Mouse (Mus musculus): ENCODE measurements around the gene Tgfbr3. TPM values are rescaled to one million over a fixed set of nuclear protein-coding genes. Genes with fewer than 3 reads are reported as not detected.
A peak's percentile ranks its signal among the peaks of the same experiment; 100 is the strongest.

Gene Tgfbr3
- polyA plus RNA-seq, 1 experiment from 2014 or later, result 24.4 TPM

DNA sequence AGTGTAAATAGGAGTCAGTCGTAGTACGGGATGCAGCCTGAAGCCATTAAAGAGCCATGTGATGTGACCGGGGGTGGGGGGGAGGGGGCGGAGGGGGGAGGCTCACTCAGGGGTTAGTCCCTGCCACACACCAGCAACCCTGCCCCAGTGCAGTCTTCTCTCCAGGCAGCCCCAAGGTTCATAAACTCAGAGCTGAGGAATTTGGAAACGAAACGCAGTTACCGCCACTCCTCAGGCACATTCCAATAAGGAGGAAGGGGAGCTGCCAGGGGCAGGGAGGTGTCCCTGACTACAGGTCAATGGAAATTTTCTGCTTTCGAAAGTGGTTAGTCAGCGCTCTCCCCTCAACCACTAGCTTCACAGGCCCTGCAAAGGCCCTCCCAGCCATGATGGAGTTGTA, 132.0 kb downstream of the Tgfbr3 start:
- no peak overlapping the region for H3K4me3 ChIP-seq (ENCODE audit: low read depth, low read length)
- ATAC-seq (replicated peaks; ENCODE audit: low FRiP score, low TSS enrichment, low read depth) (no peak), DNase-seq (ENCODE audit: low spot score) (no peak)
- H3K36me3 ChIP-seq (ENCODE audit: control insufficient read depth, insufficient read depth, low read length), result peaks cover 4% of the 10 kb centered on the region
- WGBS, result 29% methylated on average over 9 of the region's 9 CpGs
- no peak overlapping the region for H3K9ac ChIP-seq (ENCODE audit: low read length)
- no peaks in the 10 kb centered on the region for H3K9me3 ChIP-seq (ENCODE audit: control insufficient read depth, low read length)
- H3K27me3 ChIP-seq (replicated peaks; ENCODE audit: control insufficient read depth, insufficient read depth, low read length), result no peaks in the 10 kb centered on the region
- H3K27ac ChIP-seq (ENCODE audit: low read depth), result no peak overlapping the region; the same call in 1 of the 2 replicates
- H3K4me1 ChIP-seq (replicated peaks; ENCODE audit: control insufficient read depth, insufficient read depth, low read length), result peaks cover 17% of the 10 kb centered on the region
- H3K4me2 ChIP-seq (ENCODE audit: low read length), result no peak overlapping the region

DNA sequence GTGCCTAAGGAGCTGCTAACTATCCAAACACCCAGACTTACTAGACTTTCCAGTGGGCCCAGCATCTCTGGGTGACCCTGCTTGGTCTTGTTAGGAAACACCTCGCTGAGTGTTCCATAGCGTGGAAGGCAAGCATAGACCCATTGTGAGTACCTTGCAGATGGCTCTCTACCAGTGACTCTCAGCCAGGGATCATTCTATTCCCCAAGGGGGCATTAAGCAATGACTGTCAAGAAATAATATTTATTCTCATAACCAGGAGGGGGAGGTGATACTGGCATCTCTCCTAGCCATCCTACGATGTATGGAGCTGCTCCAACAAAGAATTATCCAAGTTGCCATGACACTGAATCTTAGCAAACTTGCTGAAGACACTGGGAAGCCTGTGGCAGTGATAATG, 133.3 kb downstream of the Tgfbr3 start:
- WGBS, result 87% methylated on average over 3 of the region's 3 CpGs
- no peaks in the 10 kb centered on the region for H3K27me3 ChIP-seq (replicated peaks; ENCODE audit: control insufficient read depth, insufficient read depth, low read length)
- DNase-seq (ENCODE audit: low spot score), result no peak

DNA sequence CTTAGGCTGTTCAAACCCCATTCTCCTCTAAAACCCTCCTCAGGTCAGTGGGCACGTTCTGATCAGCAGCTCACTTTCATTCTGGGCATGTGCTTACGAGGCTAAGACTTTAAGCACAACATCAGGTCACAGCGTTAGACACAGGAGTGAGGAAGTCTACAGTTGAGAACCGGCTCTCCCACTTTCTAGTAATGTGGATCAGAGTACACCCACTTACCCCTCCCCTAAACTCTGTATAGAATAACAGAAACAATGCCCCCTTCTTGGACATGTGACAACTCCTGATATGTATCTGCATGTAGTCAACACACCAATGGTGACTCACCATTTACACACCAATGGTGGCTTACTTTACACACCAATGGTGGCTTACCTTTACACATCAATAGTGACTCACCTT, 136.4 kb downstream of the Tgfbr3 start:
- 81% methylated on average over 4 of the region's 4 CpGs for WGBS
- Histone ChIP-seq H3K9me3 (ENCODE audit: control insufficient read depth, low read length) (no peaks in the 10 kb centered on the region), H3K9ac (ENCODE audit: low read length) (no peak overlapping the region), H3K27me3 (replicated peaks; ENCODE audit: control insufficient read depth, insufficient read depth, low read length) (no peaks in the 10 kb centered on the region), H3K27ac (ENCODE audit: low read depth) (no peak overlapping the region), H3K4me2 (ENCODE audit: low read length) (no peak overlapping the region), H3K36me3 (ENCODE audit: control insufficient read depth, insufficient read depth, low read length) (peaks cover 12% of the 10 kb centered on the region), H3K4me1 (replicated peaks; ENCODE audit: control insufficient read depth, insufficient read depth, low read length) (peaks cover 34% of the 10 kb centered on the region), H3K4me3 (ENCODE audit: low read depth, low read length) (no peak overlapping the region)
- DNase-seq (ENCODE audit: low spot score), result no peak
- no peak for ATAC-seq (replicated peaks; ENCODE audit: low FRiP score, low TSS enrichment, low read depth)

More for the DNA sequence above, 133.3 kb downstream of the Tgfbr3 start:
- H3K4me3 ChIP-seq (ENCODE audit: low read depth, low read length), result no peak overlapping the region
- H3K27ac ChIP-seq (ENCODE audit: low read depth), result no peak overlapping the region
- H3K36me3 ChIP-seq (ENCODE audit: control insufficient read depth, insufficient read depth, low read length), result peaks cover 4% of the 10 kb centered on the region
- ATAC-seq (replicated peaks; ENCODE audit: low FRiP score, low TSS enrichment, low read depth), result no peak
- H3K4me1 ChIP-seq (replicated peaks; ENCODE audit: control insufficient read depth, insufficient read depth, low read length), result peaks cover 28% of the 10 kb centered on the region
- no peaks in the 10 kb centered on the region for H3K9me3 ChIP-seq (ENCODE audit: control insufficient read depth, low read length)
- H3K4me2 ChIP-seq (ENCODE audit: low read length), result no peak overlapping the region
- no peak overlapping the region for H3K9ac ChIP-seq (ENCODE audit: low read length)

DNA sequence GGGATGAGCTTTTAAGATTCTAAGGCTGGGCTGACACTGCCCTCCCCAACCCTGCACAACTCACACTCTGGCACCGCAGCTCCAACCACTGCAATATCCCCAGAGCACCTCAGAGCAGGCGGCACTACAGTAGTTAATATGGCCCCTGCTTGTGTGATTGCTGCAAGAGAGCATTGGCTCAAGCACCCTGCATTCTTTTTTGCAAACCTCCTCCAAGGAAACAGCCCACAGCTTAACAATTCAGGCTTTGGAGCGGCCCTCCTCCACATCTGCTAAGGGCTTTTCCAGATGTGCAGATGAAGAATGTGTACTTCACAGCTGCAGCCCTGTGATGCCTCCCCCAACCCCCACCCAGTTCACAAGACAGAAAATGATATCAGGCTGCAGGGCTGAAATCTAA, 138.1 kb downstream of the Tgfbr3 start:
- Histone ChIP-seq H3K9me3 (ENCODE audit: control insufficient read depth, low read length) (no peaks in the 10 kb centered on the region), H3K27ac (ENCODE audit: low read depth) (peak overlapping the region; percentile 62; the same call in 1 of the 2 replicates), H3K4me3 (ENCODE audit: low read depth, low read length) (no peak overlapping the region), H3K27me3 (replicated peaks; ENCODE audit: control insufficient read depth, insufficient read depth, low read length) (no peaks in the 10 kb centered on the region), H3K4me2 (ENCODE audit: low read length) (no peak overlapping the region), H3K9ac (ENCODE audit: low read length) (no peak overlapping the region), H3K36me3 (ENCODE audit: control insufficient read depth, insufficient read depth, low read length) (peaks cover 12% of the 10 kb centered on the region), H3K4me1 (replicated peaks; ENCODE audit: control insufficient read depth, insufficient read depth, low read length) (peaks cover 26% of the 10 kb centered on the region)
- DNase-seq (ENCODE audit: low spot score) (no peak), ATAC-seq (replicated peaks; ENCODE audit: low FRiP score, low TSS enrichment, low read depth) (peak; percentile 44; the same call in 1 of the 2 replicates)
- 39% methylated on average over 3 of the region's 3 CpGs for WGBS

DNA sequence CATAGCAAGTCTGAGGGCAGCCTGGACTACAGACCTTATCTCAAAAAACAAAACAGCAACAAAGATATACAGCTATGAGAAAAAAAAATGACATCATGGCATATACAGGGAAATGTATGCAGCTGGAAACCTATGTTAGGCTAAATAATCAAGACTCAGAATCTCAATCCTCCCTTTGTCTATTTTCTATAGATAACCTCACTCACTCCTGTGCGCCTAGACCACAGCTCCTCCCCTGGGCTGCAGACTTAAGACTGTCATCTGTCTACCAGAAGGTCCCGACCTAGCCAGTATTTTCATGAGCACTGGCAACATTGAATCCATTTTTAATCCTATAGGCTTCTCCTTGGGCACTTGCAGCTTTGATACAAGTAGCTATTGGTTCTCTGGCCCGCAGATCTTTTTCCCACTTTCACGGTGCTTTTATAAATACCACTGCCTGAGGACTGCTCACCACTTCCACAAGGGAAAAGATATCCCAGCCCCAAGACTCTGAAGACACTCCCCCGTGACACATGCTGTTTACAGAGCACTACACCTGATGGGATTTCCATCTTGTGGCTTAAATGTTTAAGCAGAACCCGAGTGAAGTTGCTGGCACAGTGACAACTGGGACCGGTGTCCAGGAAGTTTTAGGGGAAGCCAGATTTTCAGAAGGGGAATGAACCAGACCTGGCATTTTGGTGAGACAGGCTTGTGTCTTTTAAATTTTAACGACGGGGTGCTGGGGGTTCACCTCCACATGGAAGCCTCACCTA, 138.7 kb downstream of the Tgfbr3 start:
- Histone ChIP-seq H3K4me3 (ENCODE audit: low read depth, low read length) (no peak overlapping the region), H3K36me3 (ENCODE audit: control insufficient read depth, insufficient read depth, low read length) (peaks cover 12% of the 10 kb centered on the region), H3K9me3 (ENCODE audit: control insufficient read depth, low read length) (no peaks in the 10 kb centered on the region), H3K9ac (ENCODE audit: low read length) (no peak overlapping the region), H3K4me2 (ENCODE audit: low read length) (no peak overlapping the region), H3K27me3 (replicated peaks; ENCODE audit: control insufficient read depth, insufficient read depth, low read length) (no peaks in the 10 kb centered on the region), H3K27ac (ENCODE audit: low read depth) (peak overlapping the region; percentile 62; the same call in 1 of the 2 replicates), H3K4me1 (replicated peaks; ENCODE audit: control insufficient read depth, insufficient read depth, low read length) (peaks cover 26% of the 10 kb centered on the region)
- DNase-seq (ENCODE audit: low spot score) (no peak), ATAC-seq (replicated peaks; ENCODE audit: low FRiP score, low TSS enrichment, low read depth) (no peak)
- 39% methylated on average over 9 of the region's 9 CpGs for WGBS

DNA sequence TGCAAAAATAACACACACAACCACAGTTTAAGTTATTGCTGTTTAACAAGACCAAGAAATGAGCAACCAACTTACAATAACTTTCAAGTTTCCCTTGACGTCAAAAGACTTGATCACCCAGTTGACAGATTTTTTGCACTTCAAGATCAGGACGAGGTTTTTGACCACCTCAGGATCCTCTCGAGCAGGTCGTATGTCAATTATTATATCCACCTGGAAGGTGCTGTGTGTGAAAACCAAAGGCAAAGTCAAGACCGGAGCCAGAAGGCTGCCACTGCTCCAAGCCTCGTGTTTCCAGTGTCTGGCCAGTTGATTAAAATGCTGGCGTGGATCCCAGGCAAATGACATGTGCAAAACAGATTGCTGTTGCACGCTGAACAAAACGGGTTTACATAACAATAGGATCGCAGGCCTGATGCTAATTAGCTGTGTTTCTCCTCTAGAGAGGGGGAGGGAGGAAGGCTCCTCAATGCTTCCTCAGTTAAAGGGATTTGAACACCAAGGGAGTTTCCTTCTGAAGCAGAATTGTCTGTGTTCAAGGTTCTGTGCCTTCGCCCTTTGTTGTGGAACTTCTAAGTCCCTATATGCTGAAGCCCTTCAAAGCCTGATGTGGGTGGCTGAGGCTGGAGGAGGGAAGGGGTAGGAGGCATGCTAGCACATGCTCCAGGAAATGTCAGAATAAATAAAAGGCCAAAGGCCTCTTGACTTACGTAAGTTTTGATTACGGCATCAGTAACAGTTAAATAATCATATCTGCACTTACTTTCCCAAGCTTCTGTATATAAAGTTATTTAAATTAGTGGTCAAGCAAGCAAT, 141.3 kb downstream of the Tgfbr3 start:
- 61% methylated on average over 13 of the region's 13 CpGs for WGBS

DNA sequence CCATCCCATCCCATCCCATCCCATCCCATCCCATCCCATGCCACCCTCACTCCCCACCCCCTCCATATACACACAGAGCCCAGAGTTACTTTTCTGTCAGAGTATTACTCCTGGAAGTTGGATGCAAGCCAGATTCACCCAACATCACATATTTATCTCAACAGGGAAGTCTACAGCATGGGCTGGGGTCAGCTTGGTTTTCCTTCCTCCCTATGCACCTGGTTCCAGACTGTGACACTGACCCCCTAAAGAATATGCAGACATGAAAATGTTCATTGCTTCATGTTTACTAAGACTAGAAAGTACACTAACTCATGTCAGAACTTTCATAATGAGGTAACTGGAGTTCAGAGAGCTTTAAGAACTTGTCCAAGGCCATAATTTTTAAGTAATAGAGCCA, 142.0 kb downstream of the Tgfbr3 start:
- H3K4me2 ChIP-seq (ENCODE audit: low read length), result no peak overlapping the region
- no peak overlapping the region for H3K27ac ChIP-seq (ENCODE audit: low read depth)
- no peaks in the 10 kb centered on the region for H3K27me3 ChIP-seq (replicated peaks; ENCODE audit: control insufficient read depth, insufficient read depth, low read length)
- no peak overlapping the region for H3K9ac ChIP-seq (ENCODE audit: low read length)
- no peaks in the 10 kb centered on the region for H3K9me3 ChIP-seq (ENCODE audit: control insufficient read depth, low read length)
- no peak overlapping the region for H3K4me3 ChIP-seq (ENCODE audit: low read depth, low read length)
- DNase-seq (ENCODE audit: low spot score) (no peak), ATAC-seq (replicated peaks; ENCODE audit: low FRiP score, low TSS enrichment, low read depth) (no peak)
- peaks cover 26% of the 10 kb centered on the region for H3K4me1 ChIP-seq (replicated peaks; ENCODE audit: control insufficient read depth, insufficient read depth, low read length)
- H3K36me3 ChIP-seq (ENCODE audit: control insufficient read depth, insufficient read depth, low read length), result 0 out of 2 replicates have a peak, but pooled peaks cover 11% of the 10 kb centered on the region

More for the DNA sequence above, 141.3 kb downstream of the Tgfbr3 start:
- Histone ChIP-seq H3K36me3 (ENCODE audit: control insufficient read depth, insufficient read depth, low read length) (0 out of 2 replicates have a peak, but pooled peaks cover 9% of the 10 kb centered on the region), H3K27ac (ENCODE audit: low read depth) (no peak overlapping the region), H3K9me3 (ENCODE audit: control insufficient read depth, low read length) (no peaks in the 10 kb centered on the region), H3K4me2 (ENCODE audit: low read length) (no peak overlapping the region), H3K27me3 (replicated peaks; ENCODE audit: control insufficient read depth, insufficient read depth, low read length) (no peaks in the 10 kb centered on the region), H3K9ac (ENCODE audit: low read length) (no peak overlapping the region), H3K4me3 (ENCODE audit: low read depth, low read length) (no peak overlapping the region), H3K4me1 (replicated peaks; ENCODE audit: control insufficient read depth, insufficient read depth, low read length) (peaks cover 26% of the 10 kb centered on the region)
- DNase-seq (ENCODE audit: low spot score) (no peak), ATAC-seq (replicated peaks; ENCODE audit: low FRiP score, low TSS enrichment, low read depth) (no peak)

DNA sequence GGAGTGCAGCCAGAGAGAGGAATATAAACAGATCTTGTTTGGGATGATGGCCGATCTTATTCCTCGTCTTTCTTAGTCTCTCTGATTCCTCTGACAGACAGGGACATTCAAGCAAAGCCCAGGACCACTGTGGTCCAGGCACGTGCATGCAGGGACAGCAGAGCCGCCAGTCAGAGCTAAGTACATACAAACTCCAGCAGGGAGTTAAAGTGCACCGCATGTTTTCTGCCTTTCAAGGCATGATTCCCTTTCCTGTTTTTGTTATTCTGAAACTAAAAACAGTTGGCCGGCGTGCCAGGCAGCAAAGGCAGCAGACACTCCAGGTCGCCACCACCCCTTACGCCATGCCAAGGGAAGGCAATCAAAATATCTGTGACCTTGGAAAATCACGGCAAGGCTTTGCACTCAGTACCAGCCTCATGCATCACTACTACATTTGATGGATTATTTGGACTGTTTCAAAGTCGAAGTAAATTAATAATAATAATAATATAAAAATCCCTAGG, 143.3 kb downstream of the Tgfbr3 start:
- ATAC-seq (replicated peaks; ENCODE audit: low FRiP score, low TSS enrichment, low read depth) (no peak), DNase-seq (ENCODE audit: low spot score) (no peak)
- Histone ChIP-seq H3K9ac (ENCODE audit: low read length) (no peak overlapping the region), H3K4me1 (replicated peaks; ENCODE audit: control insufficient read depth, insufficient read depth, low read length) (peaks cover 16% of the 10 kb centered on the region), H3K4me2 (ENCODE audit: low read length) (no peak overlapping the region), H3K27ac (ENCODE audit: low read depth) (no peak overlapping the region), H3K27me3 (replicated peaks; ENCODE audit: control insufficient read depth, insufficient read depth, low read length) (no peaks in the 10 kb centered on the region), H3K36me3 (ENCODE audit: control insufficient read depth, insufficient read depth, low read length) (peaks cover 21% of the 10 kb centered on the region; the same call in 1 of the 2 replicates), H3K9me3 (ENCODE audit: control insufficient read depth, low read length) (no peaks in the 10 kb centered on the region), H3K4me3 (ENCODE audit: low read depth, low read length) (no peak overlapping the region)
- WGBS, result 58% methylated on average over 11 of the region's 11 CpGs
